Mouse (Mus musculus) cerebellum, adult (tissue): ENCODE measurements around the gene Dhx32.
A peak's percentile ranks its signal among the peaks of the same experiment; 100 is the strongest.
"Not testable (repeated sequence)": the region's sequence is repeated elsewhere in the genome, so short reads cannot be mapped to it uniquely, and the experiment has no call there.

Source experiments
- ATAC-seq: cut with Nextera tagmentation; 2 replicates; pipeline ENCODE4 v1.9.2; 2017; ENCODE audit warnings: mild to moderate bottlenecking, moderate library complexity, mixed read lengths; ENCODE audit not compliant: insufficient number of reproducible peaks, low FRiP score, low TSS enrichment

Dhx32 gene

GRCm38 (mm10) chr7:133731971-133732645 is 50.4 kb downstream of the Dhx32 start:
- ATAC-seq, result no peak

GRCm38 (mm10) chr7:133730324-133731191 is 52.0 kb downstream of the Dhx32 start:
- no peak for ATAC-seq

- ATAC-seq, result no peak
Observed at GRCm38 (mm10) chr7:133729351-133729750, 53.2 kb downstream of the Dhx32 start.

- ATAC-seq, result no peak
Observed at GRCm38 (mm10) chr7:133727027-133727426, 55.5 kb downstream of the Dhx32 start.

- no peak for ATAC-seq
Observed at GRCm38 (mm10) chr7:133725571-133725970, 57.0 kb downstream of the Dhx32 start.

GRCm38 (mm10) chr7:133724844-133725243 is 57.7 kb downstream of the Dhx32 start:
- no peak for ATAC-seq

- no peak for ATAC-seq
Observed at GRCm38 (mm10) chr7:133720616-133721015, 61.9 kb downstream of the Dhx32 start.

- no peak for ATAC-seq
Observed at GRCm38 (mm10) chr7:133718580-133718979, 63.9 kb downstream of the Dhx32 start.

- ATAC-seq, result no peak
Observed at GRCm38 (mm10) chr7:133715387-133715786, 67.1 kb downstream of the Dhx32 start.

- ATAC-seq, result no peak
Observed at GRCm38 (mm10) chr7:133707301-133707700, 75.2 kb downstream of the Dhx32 start.

GRCm38 (mm10) chr7:133703906-133704305 is 78.6 kb downstream of the Dhx32 start:
- ATAC-seq, result no peak

GRCm38 (mm10) chr7:133702333-133702732 is 80.2 kb downstream of the Dhx32 start:
- no peak for ATAC-seq

- no peak for ATAC-seq
Observed at GRCm38 (mm10) chr7:133701366-133701765, 81.2 kb downstream of the Dhx32 start.

- no peak for ATAC-seq
Observed at GRCm38 (mm10) chr7:133699885-133700284, 82.6 kb downstream of the Dhx32 start.

- no peak for ATAC-seq
Observed at GRCm38 (mm10) chr7:133698021-133698709, 84.4 kb downstream of the Dhx32 start.

GRCm38 (mm10) chr7:133685644-133686043 is 96.9 kb downstream of the Dhx32 start:
- ATAC-seq, result not testable (repeated sequence)

GRCm38 (mm10) chr7:133684701-133685100 is 97.8 kb downstream of the Dhx32 start:
- no peak for ATAC-seq

- no peak for ATAC-seq
Observed at GRCm38 (mm10) chr7:133684110-133684509, 98.4 kb downstream of the Dhx32 start.

GRCm38 (mm10) chr7:133683626-133684025 is 98.9 kb downstream of the Dhx32 start:
- ATAC-seq, result no peak

- no peak for ATAC-seq
Observed at GRCm38 (mm10) chr7:133679961-133680360, 102.6 kb downstream of the Dhx32 start, which contains the start of gene Mmp21. TSS of gene Mmp21 (minus strand) at chr7:133680061.

GRCm38 (mm10) chr7:133679439-133679838 is 103.1 kb downstream of the Dhx32 start:
- 0 out of 2 replicates have a peak, but pooled peaks have one; percentile 45 for ATAC-seq
